Mouse (Mus musculus) heart, postnatal 0 days (tissue): ENCODE data around the gene Emp2. TPM values are rescaled to one million over a fixed set of nuclear protein-coding genes. Genes with fewer than 3 reads are reported as not detected.

ENCODE experiments used
- ATAC-seq: fragments of 200-750 bp; cut with Nextera tagmentation; 2 replicates; pipeline ENCODE4 v1.8.0; 2017; ENCODE audit warnings: low read depth, moderate number of reproducible peaks, moderate library complexity; ENCODE audit not compliant: insufficient read depth
- DNase-seq: peaks from one replicate; pipeline ENCODE4 v3.0.0-alpha.2; 2016; ENCODE audit warnings: low spot score
- H3K27ac ChIP-seq: fragments of 300-500 bp; sonication (generic); 2 replicates; pipeline ENCODE4 v1.5.1; 2014; ENCODE audit warnings: low read depth, mild to moderate bottlenecking
- H3K27me3 ChIP-seq: fragments of 300-500 bp; sonication (generic); 2 replicates; pipeline ENCODE4 v1.6.1; 2014; ENCODE audit warnings: low read length, mixed read lengths; ENCODE audit not compliant: control insufficient read depth, insufficient read depth
- H3K36me3 ChIP-seq: fragments of 300-500 bp; sonication (generic); replicated peaks from 2 replicates; pipeline ENCODE4 v1.6.1; 2014; ENCODE audit warnings: low read length, mixed read lengths; ENCODE audit not compliant: control insufficient read depth, insufficient read depth
- H3K4me1 ChIP-seq: fragments of 300-500 bp; sonication (generic); 2 replicates; pipeline ENCODE4 v1.6.1; 2014; ENCODE audit warnings: antibody characterized with exemption; ENCODE audit not compliant: control insufficient read depth, insufficient read depth
- H3K4me2 ChIP-seq: fragments of 300-500 bp; sonication (generic); 2 replicates; pipeline ENCODE4 v1.6.1; 2014; ENCODE audit warnings: low read depth, mild to moderate bottlenecking, low read length, moderate library complexity
- H3K4me3 ChIP-seq: fragments of 300-500 bp; sonication (generic); 2 replicates; pipeline ENCODE4 v1.5.1; 2014; ENCODE audit warnings: low read depth, low read length
- H3K9ac ChIP-seq: fragments of 300-500 bp; sonication (generic); replicated peaks from 2 replicates; pipeline ENCODE4 v1.6.1; 2014; ENCODE audit warnings: low read depth, low read length, mixed read lengths
- H3K9me3 ChIP-seq: fragments of 300-500 bp; sonication (generic); replicated peaks from 2 replicates; pipeline ENCODE4 v1.6.1; 2016; ENCODE audit warnings: low read length; ENCODE audit not compliant: control insufficient read depth
- CTCF ChIP-seq: IDR thresholded peaks from 2 replicates; pipeline ENCODE4 v1.5.1; 2016; ENCODE audit warnings: antibody characterized with exemption, control low read depth, low read depth
- EP300 ChIP-seq: IDR thresholded peaks from 2 replicates; pipeline ENCODE4 v1.6.1; 2016; ENCODE audit warnings: antibody characterized with exemption, low read depth
- WGBS: fragments of 180-500 bp; shearing (Covaris S2); extraction: QIAGEN DNeasy Blood & Tissue Kit; methylation state at CpG from one replicate; pipeline ENCODE4 v1.1.7; 2014; 5-methylcytosine and 5-hydroxymethylcytosine counted together
- polyA plus RNA-seq: library from polyadenylated mRNA; unstranded; fragments of >200 nt; fragmentation: Nextera tagmentation; extraction: Ambion mirVana; gene quantifications from 2 replicates; pipeline ENCODE4 v1.2.1, GENCODE M21; 2015
- total RNA-seq: library from RNA; depleted of rRNA; stranded (reverse); fragments of >200 nt; gene quantifications from 2 replicates; pipeline ENCODE4 v1.2.3, GENCODE M21; 2014; ENCODE audit warnings: low replicate concordance

Emp2 gene
- total and polyA plus RNA-seq, 2 experiments from 2014 or later, result 25.5 to 43.4 TPM

GRCm38 (mm10) chr16:10330586-10331495, 17.1 kb upstream of the Emp2 start:
- H3K27ac ChIP-seq, result no peak overlapping the region
- no peak overlapping the region for H3K9ac ChIP-seq
- ATAC-seq (no peak), DNase-seq (no peak)
- 76% methylated on average over 12 of the region's 12 CpGs for WGBS
- H3K4me3 ChIP-seq, result no peak overlapping the region
- H3K36me3 ChIP-seq, result no peaks in the 10 kb centered on the region
- no peak for TF ChIP-seq EP300
- TF ChIP-seq CTCF, result no peak
- H3K27me3 ChIP-seq, result no peaks in the 10 kb centered on the region
- H3K9me3 ChIP-seq, result no peaks in the 10 kb centered on the region
- no peak overlapping the region for H3K4me2 ChIP-seq
- no peaks in the 10 kb centered on the region for H3K4me1 ChIP-seq

GRCm38 (mm10) chr16:10327563-10328333, 14.0 kb upstream of the Emp2 start:
- Histone ChIP-seq H3K27me3 (no peaks in the 10 kb centered on the region), H3K27ac (no peak overlapping the region), H3K36me3 (no peaks in the 10 kb centered on the region), H3K9ac (no peak overlapping the region), H3K9me3 (no peaks in the 10 kb centered on the region), H3K4me1 (no peaks in the 10 kb centered on the region), H3K4me3 (no peak overlapping the region), H3K4me2 (no peak overlapping the region)
- TF ChIP-seq CTCF (no peak), EP300 (no peak)
- WGBS, result 73% methylated on average over 13 of the region's 13 CpGs
- ATAC-seq, result no peak
- DNase-seq, result no peak

GRCm38 (mm10) chr16:10319914-10320569, 6.3 kb upstream of the Emp2 start:
- H3K9ac ChIP-seq, result no peak overlapping the region
- H3K4me1 ChIP-seq, result no peaks in the 10 kb centered on the region
- H3K27me3 ChIP-seq, result no peaks in the 10 kb centered on the region
- no peaks in the 10 kb centered on the region for H3K36me3 ChIP-seq
- no peak overlapping the region for H3K4me2 ChIP-seq
- ATAC-seq, result no peak
- 40% methylated on average over 17 of the region's 17 CpGs for WGBS
- H3K27ac ChIP-seq, result no peak overlapping the region
- no peak for DNase-seq
- no peak overlapping the region for H3K4me3 ChIP-seq
- no peak for TF ChIP-seq EP300
- TF ChIP-seq CTCF, result no peak
- no peaks in the 10 kb centered on the region for H3K9me3 ChIP-seq

- WGBS, result 58% methylated on average over 4 of the region's 4 CpGs
- H3K9me3 ChIP-seq, result no peaks in the 10 kb centered on the region
- no peak for TF ChIP-seq EP300
- no peak for TF ChIP-seq CTCF
These were observed 3.4 kb upstream of the Emp2 start for GRCm38 (mm10) chr16:10317197-10317544.

GRCm38 (mm10) chr16:10316493-10317196, 2.9 kb upstream of the Emp2 start:
- Histone ChIP-seq H3K9ac (no peak overlapping the region), H3K9me3 (no peaks in the 10 kb centered on the region), H3K27me3 (no peaks in the 10 kb centered on the region), H3K4me3 (no peak overlapping the region), H3K36me3 (no peaks in the 10 kb centered on the region), H3K27ac (no peak overlapping the region), H3K4me2 (no peak overlapping the region), H3K4me1 (peaks cover 12% of the 10 kb centered on the region)
- WGBS, result 74% methylated on average over 10 of the region's 10 CpGs
- ATAC-seq (no peak), DNase-seq (no peak)
- TF ChIP-seq CTCF (no peak), EP300 (no peak)

More at GRCm38 (mm10) chr16:10317197-10317544, 3.4 kb upstream of the Emp2 start:
- H3K4me1 ChIP-seq, result peaks cover 8% of the 10 kb centered on the region; the same call in 1 of the 2 replicates
- H3K27ac ChIP-seq, result no peak overlapping the region
- no peak overlapping the region for H3K9ac ChIP-seq
- H3K27me3 ChIP-seq, result no peaks in the 10 kb centered on the region
- H3K4me2 ChIP-seq, result no peak overlapping the region
- no peak for ATAC-seq
- no peak overlapping the region for H3K4me3 ChIP-seq
- no peak for DNase-seq
- no peaks in the 10 kb centered on the region for H3K36me3 ChIP-seq
